Mouse (Mus musculus): ENCODE measurements around the gene Zdhhc1.

DNA sequence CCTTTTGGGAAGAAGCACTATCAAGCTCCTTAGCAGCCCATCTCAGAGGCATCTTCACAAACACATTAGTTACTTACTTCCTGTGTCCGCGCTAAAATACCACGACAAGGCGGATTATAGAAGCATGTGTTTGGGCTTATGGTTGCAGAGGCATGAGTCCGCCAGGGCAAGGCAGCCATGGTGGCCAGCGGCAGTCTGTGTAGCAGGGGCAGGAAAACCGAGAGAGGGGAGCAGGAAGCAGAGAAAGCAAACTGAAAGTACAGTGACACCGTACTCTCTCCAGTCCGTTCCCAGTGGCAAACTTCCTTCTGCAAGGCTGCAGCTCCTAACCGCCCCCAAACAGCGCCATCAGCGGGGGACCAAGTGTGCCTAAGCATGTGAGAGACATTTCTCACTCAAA, 3.1 kb upstream of the Zdhhc1 start:
- TF ChIP-seq POLR2A (IDR thresholded peaks at IDR 0.05; ENCODE audit: borderline replicate concordance, extremely low read depth, low read depth, low read length) (peak; percentile 20; the same call in 1 of the 2 replicates), CTCF (IDR thresholded peaks at IDR 0.05; ENCODE audit: insufficient read depth, low read length) (no peak)

Data from lung, adult 2 months (tissue).